Mouse (Mus musculus) CD4-positive helper T cell, adult 2 months (primary cell): ENCODE results near the gene Nrp2.

ENCODE experiments used
- DNase-seq: peaks from one replicate; pipeline ENCODE4 v3.0.0-alpha.2; 2012; ENCODE audit warnings: low read depth, missing footprints, low spot score

Gene Nrp2

GRCm38 (mm10) chr1:62812701-62813684 lies 109.9 kb downstream of the Nrp2 start:
- peak; percentile 7 for DNase-seq

- no peak for DNase-seq
Measured at GRCm38 (mm10) chr1:62813938-62814337, 110.9 kb downstream of the Nrp2 start.

- no peak for DNase-seq
Measured at GRCm38 (mm10) chr1:62817566-62817965, 114.5 kb downstream of the Nrp2 start.

GRCm38 (mm10) chr1:62820170-62820569 lies 117.1 kb downstream of the Nrp2 start:
- no peak for DNase-seq

- no peak for DNase-seq
Measured at GRCm38 (mm10) chr1:62821509-62822398, 118.7 kb downstream of the Nrp2 start.

- no peak for DNase-seq
Measured at GRCm38 (mm10) chr1:62823549-62824195, 120.6 kb downstream of the Nrp2 start.

- no peak for DNase-seq
Measured at GRCm38 (mm10) chr1:62825822-62826765, 123.0 kb downstream of the Nrp2 start.

GRCm38 (mm10) chr1:62827316-62827715 lies 124.2 kb downstream of the Nrp2 start:
- DNase-seq = no peak

GRCm38 (mm10) chr1:62828156-62828555 lies 125.1 kb downstream of the Nrp2 start:
- no peak for DNase-seq

- DNase-seq = peak; percentile 75
Measured at GRCm38 (mm10) chr1:62829690-62830417, 126.8 kb downstream of the Nrp2 start.

GRCm38 (mm10) chr1:62830418-62830769 lies 127.3 kb downstream of the Nrp2 start:
- no peak for DNase-seq

- DNase-seq = no peak
Measured at GRCm38 (mm10) chr1:62831725-62832455, 128.8 kb downstream of the Nrp2 start.

- no peak for DNase-seq
Measured at GRCm38 (mm10) chr1:62833356-62833755, 130.3 kb downstream of the Nrp2 start.

- DNase-seq = no peak
Measured at GRCm38 (mm10) chr1:62834443-62835185, 131.5 kb downstream of the Nrp2 start.

GRCm38 (mm10) chr1:62838083-62838482 lies 135.0 kb downstream of the Nrp2 start:
- DNase-seq = no peak

GRCm38 (mm10) chr1:62838631-62839030 lies 135.5 kb downstream of the Nrp2 start:
- DNase-seq = no peak

GRCm38 (mm10) chr1:62843215-62843614 lies 140.1 kb downstream of the Nrp2 start:
- no peak for DNase-seq
